Mouse (Mus musculus) liver, embryonic 11.5 days (tissue): ENCODE measurements around the gene Coro1c. TPM values are rescaled to one million over a fixed set of nuclear protein-coding genes. Genes with fewer than 3 reads are reported as not detected.
A peak's percentile ranks its signal among the peaks of the same experiment; 100 is the strongest.

ENCODE experiments used
- ATAC-seq: fragments of 200-750 bp; cut with Nextera tagmentation; replicated peaks from 2 replicates; pipeline ENCODE4 v1.8.0; 2017; ENCODE audit warnings: moderate number of reproducible peaks, mild to moderate bottlenecking, moderate TSS enrichment, moderate library complexity; ENCODE audit not compliant: low FRiP score
- DNase-seq: peaks from one replicate; pipeline ENCODE4 v3.0.0-alpha.2; 2017; ENCODE audit warnings: low spot score
- H3K27ac ChIP-seq: fragments of 300-500 bp; sonication (generic); 2 replicates; pipeline ENCODE4 v1.5.1; 2014; ENCODE audit warnings: mild to moderate bottlenecking, low read depth, low read length, control low read depth
- H3K27me3 ChIP-seq: fragments of 300-500 bp; sonication (generic); replicated peaks from 2 replicates; pipeline ENCODE4 v1.6.1; 2014; ENCODE audit warnings: low read length, mixed read lengths; ENCODE audit not compliant: control insufficient read depth, insufficient read depth
- H3K36me3 ChIP-seq: fragments of 300-500 bp; sonication (generic); 2 replicates; pipeline ENCODE4 v1.6.1; 2014; ENCODE audit warnings: mild to moderate bottlenecking, low read length, moderate library complexity, mixed read lengths; ENCODE audit not compliant: control insufficient read depth, insufficient read depth
- H3K4me1 ChIP-seq: fragments of 300-500 bp; sonication (generic); replicated peaks from 2 replicates; pipeline ENCODE4 v1.6.1; 2014; ENCODE audit warnings: low read length, mixed read lengths; ENCODE audit not compliant: control insufficient read depth, insufficient read depth
- H3K4me2 ChIP-seq: fragments of 300-500 bp; sonication (generic); 2 replicates; pipeline ENCODE4 v1.6.1; 2014; ENCODE audit warnings: mild to moderate bottlenecking, control low read depth, moderate library complexity
- H3K4me3 ChIP-seq: fragments of 300-500 bp; sonication (generic); 2 replicates; pipeline ENCODE4 v1.5.1; 2014; ENCODE audit warnings: low read depth, low read length, control low read depth
- H3K9ac ChIP-seq: fragments of 300-500 bp; sonication (generic); 2 replicates; pipeline ENCODE4 v1.6.1; 2014; ENCODE audit warnings: low read depth, low read length, control low read depth
- H3K9me3 ChIP-seq: fragments of 300-500 bp; sonication (generic); 2 replicates; pipeline ENCODE4 v1.6.1; 2016; ENCODE audit warnings: low read length, inconsistent platforms, mixed read lengths; ENCODE audit not compliant: control insufficient read depth
- WGBS: fragments of 180-500 bp; shearing (Covaris S2); extraction: QIAGEN DNeasy Blood & Tissue Kit; methylation state at CpG from one replicate; pipeline ENCODE4 v1.1.7; 2014; 5-methylcytosine and 5-hydroxymethylcytosine counted together
- polyA plus RNA-seq: library from polyadenylated mRNA; unstranded; fragments of >200 nt; fragmentation: Nextera tagmentation; extraction: Ambion mirVana; gene quantifications from 2 replicates; pipeline ENCODE4 v1.2.1, GENCODE M21; 2014

Gene Coro1c
- polyA plus RNA-seq, 1 experiment from 2014 or later: 122 TPM

DNA sequence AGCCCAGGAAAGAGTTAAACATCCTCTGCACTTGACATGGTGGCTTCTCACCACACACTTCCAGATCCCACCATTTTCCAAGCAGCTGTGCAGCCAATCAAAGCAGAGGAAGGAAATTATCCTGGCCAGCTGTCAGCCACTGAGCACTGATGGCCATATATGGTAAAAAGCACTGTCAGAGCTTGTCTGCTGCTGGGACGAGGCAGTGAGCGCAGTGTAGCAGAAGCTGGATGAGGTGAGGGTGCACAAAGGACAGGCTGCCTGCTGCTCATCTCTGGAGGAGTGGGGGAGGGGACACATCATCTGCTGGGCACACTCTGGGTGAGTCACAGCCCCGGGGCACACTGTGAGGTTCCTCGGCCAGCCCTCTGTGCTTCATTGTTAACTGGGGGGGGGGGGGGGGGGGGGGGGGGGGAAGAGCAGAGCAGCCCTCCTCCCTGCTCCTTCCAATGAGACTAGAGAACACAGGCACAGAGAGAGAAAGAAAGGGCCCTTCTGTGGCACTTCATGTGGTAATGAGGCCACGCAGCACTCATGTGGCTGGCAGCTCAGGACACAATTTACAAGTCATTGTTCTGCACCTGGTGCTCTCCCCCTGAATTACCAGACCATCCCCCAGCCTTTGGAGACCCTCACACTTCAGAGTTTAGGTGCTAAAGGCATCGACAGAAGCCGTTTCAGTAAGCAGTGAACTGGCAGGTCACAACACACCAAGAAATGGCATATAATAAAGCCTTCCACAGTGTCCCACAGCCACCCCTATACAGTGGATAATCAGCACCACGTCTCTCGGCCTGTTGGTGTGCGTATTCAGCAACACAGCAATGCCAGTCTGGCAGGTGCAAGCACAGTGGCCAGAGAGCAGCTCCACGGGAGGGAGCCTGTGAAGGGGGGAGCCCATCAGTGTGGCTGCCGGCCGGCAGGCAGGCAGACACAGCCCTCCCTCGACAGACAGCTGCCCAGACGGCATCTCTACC is 35.3 kb downstream of the Coro1c start:
- Histone ChIP-seq H3K27ac (peak overlapping the region; percentile 63; the same call in 1 of the 2 replicates), H3K9me3 (no peaks in the 10 kb centered on the region), H3K36me3 (peaks cover 17% of the 10 kb centered on the region; the same call in 1 of the 2 replicates), H3K9ac (peak overlapping the region; percentile 39), H3K4me1 (peaks cover 52% of the 10 kb centered on the region), H3K4me2 (peak overlapping the region; percentile 33), H3K4me3 (0 out of 2 replicates have a peak overlapping the region, but pooled peaks have one; percentile 6), H3K27me3 (no peaks in the 10 kb centered on the region)
- ATAC-seq: peak; percentile 66
- DNase-seq: no peak
- 27% methylated on average over 14 of the region's 15 CpGs for WGBS

DNA sequence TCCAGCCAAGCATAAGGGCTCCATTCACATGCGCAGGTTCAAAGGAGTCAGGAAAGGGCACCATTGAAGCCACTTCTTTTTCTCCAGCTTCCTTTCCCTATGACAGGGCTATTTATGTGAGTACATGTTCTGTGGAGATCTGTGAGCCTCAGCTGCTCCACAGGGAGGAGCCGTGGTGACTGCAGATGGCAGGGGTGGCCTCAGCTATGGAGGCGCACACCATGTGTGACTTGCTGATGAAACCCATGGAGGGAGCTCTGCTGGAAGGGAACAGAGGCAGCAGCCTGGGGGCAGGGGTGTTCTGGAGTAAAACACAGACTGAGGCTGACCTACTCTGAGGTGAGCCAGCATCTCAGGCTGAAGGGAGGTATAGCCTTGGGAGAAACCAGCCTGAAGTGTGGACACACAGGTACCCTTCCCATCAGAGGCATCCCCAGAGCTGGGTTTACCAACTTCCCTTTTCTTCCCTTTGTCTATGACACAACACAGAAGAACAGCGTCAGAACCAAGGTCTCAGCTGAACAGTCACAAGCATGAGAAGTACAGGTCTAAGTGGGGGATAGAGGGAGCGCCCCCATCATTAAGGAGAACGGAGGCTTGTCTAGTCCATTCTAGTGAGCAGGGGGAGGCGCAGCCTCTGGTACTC is 36.5 kb downstream of the Coro1c start:
- H3K27ac ChIP-seq: peak overlapping the region; percentile 23
- peaks cover 53% of the 10 kb centered on the region for H3K4me1 ChIP-seq
- WGBS: 72% methylated on average over 7 of the region's 7 CpGs
- no peaks in the 10 kb centered on the region for H3K27me3 ChIP-seq
- peaks cover 17% of the 10 kb centered on the region; the same call in 1 of the 2 replicates for H3K36me3 ChIP-seq
- H3K4me3 ChIP-seq: no peak overlapping the region
- H3K9me3 ChIP-seq: no peaks in the 10 kb centered on the region
- no peak overlapping the region for H3K4me2 ChIP-seq
- ATAC-seq (peak; percentile 48; the same call in 1 of the 2 replicates), DNase-seq (no peak)
- H3K9ac ChIP-seq: no peak overlapping the region

DNA sequence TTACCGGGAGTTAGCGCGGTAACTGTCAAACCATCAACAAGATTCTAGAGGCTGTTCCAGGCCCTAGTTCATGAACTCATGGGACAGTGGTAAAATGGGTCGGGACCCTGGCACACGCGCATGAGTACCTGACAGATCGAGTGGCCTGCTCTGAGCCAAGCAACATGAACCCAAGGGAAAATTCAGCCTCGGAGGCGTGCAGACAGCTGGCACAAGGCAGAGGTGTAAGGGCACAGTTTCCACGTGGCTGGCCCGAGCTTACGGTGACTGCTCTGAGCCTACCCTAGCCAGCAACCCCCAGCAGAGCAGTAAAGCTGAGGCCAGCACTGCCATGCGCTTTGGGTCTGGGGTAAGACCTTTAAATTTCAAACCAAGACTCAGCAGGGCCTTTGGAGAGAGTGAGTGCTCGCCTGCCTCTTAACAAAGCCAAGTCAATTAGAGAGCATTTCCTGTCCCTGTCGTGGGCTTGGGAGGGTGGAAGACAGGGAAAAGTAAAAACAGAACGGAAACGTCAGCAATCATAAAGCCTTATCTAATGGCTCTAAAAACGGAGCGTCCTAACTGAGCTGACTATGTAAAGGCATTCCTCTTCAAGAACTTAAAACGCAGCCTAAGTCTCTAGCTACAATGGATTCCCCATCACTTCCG is 38.0 kb downstream of the Coro1c start:
- Histone ChIP-seq H3K27ac (peak overlapping the region; percentile 60), H3K4me2 (peak overlapping the region; percentile 9; the same call in 1 of the 2 replicates), H3K4me1 (peaks cover 56% of the 10 kb centered on the region), H3K4me3 (no peak overlapping the region), H3K27me3 (no peaks in the 10 kb centered on the region), H3K9ac (peak overlapping the region; percentile 42), H3K36me3 (peaks cover 5% of the 10 kb centered on the region), H3K9me3 (no peaks in the 10 kb centered on the region)
- DNase-seq (no peak), ATAC-seq (no peak)
- WGBS: 51% methylated on average over 21 of the region's 21 CpGs

DNA sequence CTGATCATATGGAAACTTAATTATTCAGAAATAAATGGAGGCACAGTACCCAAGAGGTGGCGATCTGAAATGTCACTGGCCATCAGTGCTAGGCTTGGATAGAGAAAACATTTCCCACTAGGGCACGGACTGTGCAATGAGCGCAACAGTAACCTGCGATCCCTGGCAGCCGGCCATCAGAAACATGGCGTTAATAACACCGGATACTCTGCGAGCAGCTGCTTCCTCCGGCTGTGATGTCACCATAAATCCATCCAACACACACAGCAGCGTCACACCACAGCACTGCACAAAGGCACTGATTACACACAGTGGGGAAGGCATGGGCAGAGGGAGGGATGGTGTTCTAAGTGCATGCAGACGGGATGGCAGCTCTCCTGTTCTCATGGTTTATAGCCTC is 39.4 kb downstream of the Coro1c start:
- no peak for DNase-seq
- Histone ChIP-seq H3K9ac (no peak overlapping the region), H3K27me3 (no peaks in the 10 kb centered on the region), H3K27ac (no peak overlapping the region), H3K9me3 (no peaks in the 10 kb centered on the region), H3K36me3 (peaks cover 3% of the 10 kb centered on the region), H3K4me1 (peaks cover 56% of the 10 kb centered on the region), H3K4me2 (no peak overlapping the region), H3K4me3 (no peak overlapping the region)
- WGBS: 77% methylated on average over 11 of the region's 11 CpGs
- ATAC-seq: no peak

DNA sequence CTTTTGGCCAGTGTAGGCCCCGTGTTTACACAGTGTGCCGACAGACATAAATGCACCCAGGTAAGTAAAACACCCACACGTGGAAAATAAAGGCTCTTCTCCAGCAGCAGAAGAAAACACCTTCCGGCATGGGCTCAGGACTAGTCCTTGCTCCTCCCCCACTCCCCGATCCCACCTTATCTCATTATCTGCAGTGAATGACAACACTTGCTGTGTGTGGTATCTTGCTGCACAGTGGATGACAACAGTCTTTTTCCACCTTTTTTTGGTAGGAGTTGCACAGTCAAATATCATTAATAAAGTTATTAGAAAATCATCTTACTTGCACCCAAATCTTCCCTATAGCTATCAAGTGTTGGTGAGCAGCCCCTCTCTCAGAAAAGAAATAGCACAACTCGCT is 43.6 kb downstream of the Coro1c start:
- H3K4me2 ChIP-seq: no peak overlapping the region
- H3K9ac ChIP-seq: no peak overlapping the region
- 76% methylated on average over 6 of the region's 6 CpGs for WGBS
- no peak overlapping the region for H3K4me3 ChIP-seq
- ATAC-seq (peak; percentile 73; the same call in 1 of the 2 replicates), DNase-seq (no peak)
- peaks cover 15% of the 10 kb centered on the region for H3K36me3 ChIP-seq
- peaks cover 18% of the 10 kb centered on the region for H3K4me1 ChIP-seq
- H3K27me3 ChIP-seq: no peaks in the 10 kb centered on the region
- H3K27ac ChIP-seq: no peak overlapping the region
- no peaks in the 10 kb centered on the region for H3K9me3 ChIP-seq

DNA sequence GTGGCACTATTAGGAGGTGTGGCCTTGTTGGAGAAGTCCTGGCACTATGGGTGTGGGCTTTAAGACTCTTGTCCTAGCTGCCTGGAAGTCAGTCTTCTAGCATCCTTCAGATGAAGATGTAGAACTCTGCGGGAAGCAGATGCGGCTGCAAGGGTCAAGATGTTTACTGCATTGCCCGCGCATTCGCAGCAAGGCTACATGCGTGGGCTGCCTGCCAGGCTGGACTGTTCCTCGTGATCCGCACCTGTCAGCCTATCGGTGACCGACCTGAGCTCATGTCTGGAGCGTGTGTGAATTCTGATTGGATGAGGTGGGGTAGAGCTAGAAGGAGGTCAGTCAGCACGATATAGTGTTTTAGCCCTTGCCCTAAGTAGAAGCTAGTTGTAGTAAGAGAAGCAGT is 44.6 kb downstream of the Coro1c start:
- H3K4me2 ChIP-seq: no peak overlapping the region
- H3K4me3 ChIP-seq: no peak overlapping the region
- no peak for DNase-seq
- H3K27me3 ChIP-seq: no peaks in the 10 kb centered on the region
- 96% methylated on average over 12 of the region's 12 CpGs for WGBS
- H3K4me1 ChIP-seq: peaks cover 26% of the 10 kb centered on the region
- H3K9ac ChIP-seq: no peak overlapping the region
- H3K9me3 ChIP-seq: no peaks in the 10 kb centered on the region
- peaks cover 15% of the 10 kb centered on the region for H3K36me3 ChIP-seq
- ATAC-seq: no peak
- no peak overlapping the region for H3K27ac ChIP-seq

DNA sequence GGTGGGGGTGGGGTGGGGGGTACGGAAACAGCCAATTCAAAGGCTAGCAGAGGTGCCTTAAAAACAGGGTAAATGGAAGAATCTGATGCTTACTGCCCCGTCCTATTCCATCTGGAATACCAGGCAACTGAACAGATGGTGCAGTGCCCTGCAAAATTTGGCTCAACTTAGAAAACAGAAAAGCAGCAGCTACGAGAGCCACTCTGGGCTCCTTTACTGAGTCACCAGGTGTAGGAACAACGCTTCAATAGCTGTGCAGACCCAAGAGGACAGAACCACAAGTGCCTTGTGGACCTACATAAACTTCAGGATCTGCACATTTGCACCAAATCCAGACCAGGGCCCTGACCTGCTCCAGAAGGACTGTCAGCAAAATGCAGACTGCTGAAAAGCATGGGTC is 46.1 kb downstream of the Coro1c start:
- H3K4me1 ChIP-seq: peaks cover 27% of the 10 kb centered on the region
- DNase-seq (no peak), ATAC-seq (no peak)
- H3K9me3 ChIP-seq: no peaks in the 10 kb centered on the region
- no peak overlapping the region for H3K4me3 ChIP-seq
- peaks cover 15% of the 10 kb centered on the region for H3K36me3 ChIP-seq
- WGBS: 93% methylated on average over 4 of the region's 4 CpGs
- no peak overlapping the region for H3K9ac ChIP-seq
- H3K27ac ChIP-seq: no peak overlapping the region
- no peaks in the 10 kb centered on the region for H3K27me3 ChIP-seq
- H3K4me2 ChIP-seq: no peak overlapping the region

DNA sequence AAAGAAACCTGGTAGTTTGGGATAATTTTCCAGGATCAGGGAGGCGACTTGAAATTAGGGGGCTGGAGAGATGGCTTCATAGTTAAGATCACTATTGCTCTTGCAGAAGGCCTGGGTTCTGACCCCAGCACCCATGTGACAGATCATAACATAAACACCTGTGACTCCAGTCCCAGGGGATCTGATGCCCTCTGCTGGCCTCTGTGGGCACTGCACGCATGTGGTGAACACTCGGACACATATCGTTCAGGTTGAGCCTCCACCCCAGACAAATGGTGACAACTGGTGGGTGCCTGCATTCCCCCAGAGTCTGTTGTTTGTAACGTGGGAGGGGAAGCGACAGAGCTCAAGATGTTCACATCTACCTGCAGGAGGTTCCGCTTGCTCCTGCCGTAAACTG is 47.3 kb downstream of the Coro1c start:
- no peak overlapping the region for H3K4me2 ChIP-seq
- no peak overlapping the region for H3K4me3 ChIP-seq
- WGBS: 90% methylated on average over 8 of the region's 8 CpGs
- DNase-seq (no peak), ATAC-seq (no peak)
- H3K36me3 ChIP-seq: peaks cover 15% of the 10 kb centered on the region
- H3K9me3 ChIP-seq: no peaks in the 10 kb centered on the region
- no peak overlapping the region for H3K9ac ChIP-seq
- H3K27me3 ChIP-seq: no peaks in the 10 kb centered on the region
- peaks cover 27% of the 10 kb centered on the region for H3K4me1 ChIP-seq
- H3K27ac ChIP-seq: no peak overlapping the region
